Mouse (Mus musculus) testis, adult 2 months (tissue): ENCODE results near the gene Btbd9.

ENCODE experiments used
- CTCF ChIP-seq: fragments of 200-500 bp; IDR thresholded peaks from 2 replicates; pipeline ENCODE4 v1.5.1; 2012; ENCODE audit warnings: low read depth, mild to moderate bottlenecking, inconsistent platforms, low read length, moderate library complexity; ENCODE audit not compliant: control insufficient read depth, insufficient read depth, insufficient replicate concordance
- POLR2A ChIP-seq: fragments of 200-500 bp; IDR thresholded peaks from 2 replicates; pipeline ENCODE4 v1.6.1; 2012; ENCODE audit warnings: low read depth, mild to moderate bottlenecking, inconsistent platforms, low read length, moderate library complexity; ENCODE audit not compliant: control insufficient read depth

GRCm38 (mm10) chr17:30492191-30492590, 84.1 kb downstream of the Btbd9 start:
- TF ChIP-seq CTCF (no peak), POLR2A (no peak)
